Mouse (Mus musculus): ENCODE measurements around the gene Nav3. TPM values are rescaled to one million over a fixed set of nuclear protein-coding genes. Genes with fewer than 3 reads are reported as not detected.

The Nav3 gene
- total RNA-seq (2012; rRNA removed) (not detected in 2 replicates), polyA plus RNA-seq (2012; ENCODE audit: insufficient read depth in 1 of 2, insufficient read length in 2 of 2, low read depth in 1 of 2, low replicate concordance in 2 of 2, missing spikeins in 1 of 2) (not detected)

DNA sequence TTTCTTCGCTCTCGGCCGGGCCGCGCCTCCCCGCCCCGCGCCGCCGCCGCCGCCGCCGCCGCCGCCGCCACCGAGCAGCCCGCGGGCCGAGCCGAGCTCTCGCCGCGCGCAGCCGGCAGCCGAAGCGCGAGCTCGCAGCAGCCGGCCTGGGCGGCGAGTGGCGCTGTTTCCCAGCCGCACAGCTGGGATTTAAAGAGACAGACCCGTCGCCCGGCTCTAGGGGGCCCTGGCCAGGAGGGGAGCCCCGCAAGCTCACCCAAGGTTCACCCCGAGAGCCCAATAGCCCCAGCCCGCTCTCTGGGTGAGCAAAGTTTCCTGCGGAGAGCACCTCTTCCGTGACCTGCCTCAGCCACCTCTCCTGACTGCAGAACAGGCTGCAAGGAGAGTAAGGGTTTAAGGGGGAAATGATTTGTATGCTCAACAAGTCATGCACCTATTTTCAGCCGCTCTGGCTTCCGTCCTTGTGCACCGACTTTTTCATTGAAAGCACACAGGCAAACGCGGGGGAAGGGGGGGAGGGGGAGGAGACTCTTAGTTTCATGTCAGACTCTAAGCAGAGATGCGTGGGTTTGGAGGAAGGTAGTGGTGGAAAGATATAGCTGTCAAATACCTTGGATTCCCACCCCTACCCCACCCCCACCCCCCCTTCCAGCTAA is at the start of gene Nav3:
Nav3 (minus strand) TSS at position 367 of the 656 bp plus-strand sequence.
- TF ChIP-seq RAD21 (IDR thresholded peaks at IDR 0.05; ENCODE audit: low read depth, low read length), result no peak
- no peak for TF ChIP-seq NELFE (IDR thresholded peaks at IDR 0.05; ENCODE audit: low read depth, low read length)
- no peak for TF ChIP-seq USF1 (IDR thresholded peaks at IDR 0.05; ENCODE audit: low read depth, low read length)
- TF ChIP-seq SMC3 (IDR thresholded peaks at IDR 0.05; ENCODE audit: low read depth, low read length), result no peak
- no peak for TF ChIP-seq BHLHE40 (IDR thresholded peaks at IDR 0.05; ENCODE audit: borderline replicate concordance, low read depth, low read length)
- TF ChIP-seq ZMIZ1 (IDR thresholded peaks at IDR 0.05; ENCODE audit: low read depth, low read length), result no peak
- no peak for TF ChIP-seq MXI1 (IDR thresholded peaks at IDR 0.05; ENCODE audit: low read depth, low read length)
- no peak for TF ChIP-seq TCF12 (IDR thresholded peaks at IDR 0.05; ENCODE audit: low read depth, low read length)
- TF ChIP-seq ELF1 (IDR thresholded peaks at IDR 0.05; ENCODE audit: low read depth, low read length), result no peak
- no peak for TF ChIP-seq POLR2AphosphoS2 (IDR thresholded peaks at IDR 0.05; ENCODE audit: low read length)
- no peak for TF ChIP-seq USF2 (IDR thresholded peaks at IDR 0.05; ENCODE audit: borderline replicate concordance in 1 of 2, insufficient read depth in 1 of 2, low read depth in 1 of 2, low read length in 2 of 2)
- TF ChIP-seq E2F4 (IDR thresholded peaks at IDR 0.05; ENCODE audit: borderline replicate concordance, low read depth, low read length), result no peak
- TF ChIP-seq SIN3A (IDR thresholded peaks at IDR 0.05; ENCODE audit: low read length), result no peak
- TF ChIP-seq HCFC1 (IDR thresholded peaks at IDR 0.05; ENCODE audit: low read depth, low read length), result no peak
- no peak for TF ChIP-seq TAL1 (IDR thresholded peaks at IDR 0.05; ENCODE audit: low read length)
- TF ChIP-seq MEF2A (IDR thresholded peaks at IDR 0.05; ENCODE audit: extremely low read depth, insufficient replicate concordance, low read depth, low read length, poor library complexity, severe bottlenecking), result no peak
- no peak for TF ChIP-seq ZKSCAN1 (IDR thresholded peaks at IDR 0.05; ENCODE audit: low read depth, low read length)
- TF ChIP-seq CHD1 (IDR thresholded peaks at IDR 0.05; ENCODE audit: low read depth, low read length), result no peak
- no peak for TF ChIP-seq EP300 (IDR thresholded peaks at IDR 0.05; ENCODE audit: low read depth in 1 of 2, low read length in 2 of 2)
- no peaks in the 10 kb centered on the region for H3K9me3 ChIP-seq (replicated peaks; ENCODE audit: insufficient read depth, low read length)
- DNase-seq (ENCODE audit: low read depth, low spot score), result no peak
- no peak within 1 kb of the TSS for H3K9ac ChIP-seq (ENCODE audit: control insufficient read depth, low read depth, low read length, poor library complexity, severe bottlenecking)
- no peak within 1 kb of the TSS for H3K27ac ChIP-seq (ENCODE audit: control insufficient read depth, low read depth, low read length)
- H3K4me1 ChIP-seq (ENCODE audit: control insufficient read depth in 1 of 2, insufficient read depth in 2 of 2, low read length in 2 of 2), result no peaks in the 10 kb centered on the region
- H3K36me3 ChIP-seq (ENCODE audit: control insufficient read depth in 1 of 2, insufficient read depth in 2 of 2, low read length in 2 of 2), result no peaks in the 10 kb centered on the region
- H3K79me2 ChIP-seq (ENCODE audit: control insufficient read depth, insufficient read depth, low read length, poor library complexity), result no peaks in the 10 kb centered on the region
- no peaks in the 10 kb centered on the region for H3K27me3 ChIP-seq (ENCODE audit: control insufficient read depth in 1 of 2, insufficient read depth in 2 of 2, low read length in 2 of 2)
- H3K4me3 ChIP-seq (ENCODE audit: control insufficient read depth in 1 of 2, insufficient read depth in 1 of 2, low read depth in 2 of 2, low read length in 2 of 2), result no peak within 1 kb of the TSS

DNA sequence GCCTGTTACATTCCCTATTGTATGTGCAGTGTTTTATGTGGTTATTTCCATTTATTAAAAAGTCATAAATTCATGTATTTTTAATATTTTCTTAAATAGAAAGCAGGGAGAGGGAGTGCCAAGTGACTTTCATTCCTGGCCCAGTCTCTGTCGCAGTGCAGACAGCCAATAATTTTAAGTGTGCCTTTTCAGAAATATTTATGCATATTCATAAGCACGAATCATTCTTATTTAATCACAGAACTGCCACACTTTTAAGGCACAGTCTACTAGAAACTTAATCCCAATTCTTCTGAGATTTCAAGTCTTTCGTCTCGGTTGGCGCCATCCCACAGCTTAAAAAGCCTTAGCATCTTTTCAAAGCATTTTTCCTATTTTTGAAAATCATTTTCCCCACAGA is 29.3 kb upstream of the Nav3 start:
- Histone ChIP-seq H3K9me3 (replicated peaks; ENCODE audit: insufficient read depth, low read length) (no peaks in the 10 kb centered on the region), H3K36me3 (ENCODE audit: control insufficient read depth in 1 of 2, insufficient read depth in 2 of 2, low read length in 2 of 2) (no peaks in the 10 kb centered on the region), H3K4me1 (ENCODE audit: control insufficient read depth in 1 of 2, insufficient read depth in 2 of 2, low read length in 2 of 2) (no peaks in the 10 kb centered on the region), H3K79me2 (ENCODE audit: control insufficient read depth, insufficient read depth, low read length, poor library complexity) (no peaks in the 10 kb centered on the region), H3K9ac (ENCODE audit: control insufficient read depth, low read depth, low read length, poor library complexity, severe bottlenecking) (no peak overlapping the region), H3K27me3 (ENCODE audit: control insufficient read depth in 1 of 2, insufficient read depth in 2 of 2, low read length in 2 of 2) (no peaks in the 10 kb centered on the region), H3K27ac (ENCODE audit: control insufficient read depth, low read depth, low read length) (no peak overlapping the region), H3K4me3 (ENCODE audit: control insufficient read depth in 1 of 2, insufficient read depth in 1 of 2, low read depth in 2 of 2, low read length in 2 of 2) (no peak overlapping the region)
- no peak for TF ChIP-seq MYC (IDR thresholded peaks at IDR 0.05; ENCODE audit: low read depth, low read length)
- no peak for TF ChIP-seq TAL1 (IDR thresholded peaks at IDR 0.05; ENCODE audit: low read length)
- TF ChIP-seq USF1 (IDR thresholded peaks at IDR 0.05; ENCODE audit: low read depth, low read length), result no peak
- TF ChIP-seq ZMIZ1 (IDR thresholded peaks at IDR 0.05; ENCODE audit: low read depth, low read length), result no peak
- no peak for TF ChIP-seq ZC3H11A (IDR thresholded peaks at IDR 0.05; ENCODE audit: low read depth, low read length)
- TF ChIP-seq MEF2A (IDR thresholded peaks at IDR 0.05; ENCODE audit: extremely low read depth, insufficient replicate concordance, low read depth, low read length, poor library complexity, severe bottlenecking), result no peak
- no peak for TF ChIP-seq JUND (IDR thresholded peaks at IDR 0.05; ENCODE audit: low read depth, low read length)
- no peak for TF ChIP-seq MAX (IDR thresholded peaks at IDR 0.05; ENCODE audit: low read length)
- no peak for TF ChIP-seq SMC3 (IDR thresholded peaks at IDR 0.05; ENCODE audit: low read depth, low read length)
- no peak for TF ChIP-seq UBTF (IDR thresholded peaks at IDR 0.05; ENCODE audit: borderline replicate concordance, insufficient read depth, low read depth, low read length)
- DNase-seq (ENCODE audit: low read depth, low spot score), result no peak

All from MEL (cell line).